In the genomic region with DNA sequence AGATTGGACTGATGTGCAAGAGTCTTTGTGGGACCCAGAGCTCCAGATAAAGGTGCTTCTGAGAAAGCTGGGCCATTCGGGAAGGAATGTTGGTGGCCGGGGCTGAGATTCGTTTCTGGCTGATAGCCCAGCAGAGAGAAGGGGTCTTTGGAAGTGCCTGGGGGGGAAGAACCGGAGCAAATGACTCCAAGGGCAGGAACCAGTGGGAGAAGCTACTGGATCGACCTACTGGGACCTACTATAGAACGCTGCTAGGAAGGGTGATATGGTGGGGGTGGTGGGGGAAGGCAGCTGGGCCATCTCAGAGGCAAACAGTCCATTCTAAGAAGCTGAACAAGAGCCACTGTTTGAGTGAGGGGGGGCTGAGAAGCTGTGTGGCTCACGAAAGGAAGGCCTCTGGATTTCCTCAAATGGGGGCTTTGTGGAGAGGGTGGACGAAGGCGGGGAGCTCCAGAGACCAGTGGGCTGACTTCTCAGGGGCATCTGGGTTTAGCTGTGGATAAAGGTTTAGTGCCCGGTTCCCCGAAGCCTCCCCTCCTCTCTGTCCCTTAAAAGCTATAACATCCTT, we compare ENCODE assay signal across 16 mouse cellular contexts. TPM values are rescaled to one million over a fixed set of nuclear protein-coding genes. Genes with fewer than 3 reads are reported as not detected.
DNase-seq lines count a peak whose midpoint lies in the region; ATAC-seq and TF ChIP-seq lines count a peak whose summit lies in the region.
"Had no signal": no experiment of that assay in that cellular context is flagged by ENCODE, and none has a peak within 500 bp of the region (broad histone marks: within the 10 kb centered on the region; RNA-seq: fewer than 3 reads in every experiment).

No protein-coding gene starts in this region.

- peaks cover 5% of the 10 kb centered on the region; the same call in 1 of the 2 replicates for H3K4me1 ChIP-seq in forebrain, postnatal 0 days (ENCODE audit: insufficient read depth)
- H3K4me1 ChIP-seq in limb, embryonic 10.5 days: peaks cover 27% of the 10 kb centered on the region
- H3K4me1 ChIP-seq in olfactory bulb, adult 2 months (ENCODE audit: control insufficient read depth, insufficient read depth, low read length): peaks cover 26% of the 10 kb centered on the region

- no peaks in the 10 kb centered on the region for H3K9me3 ChIP-seq in forebrain, postnatal 0 days (ENCODE audit: low read length)
- no peaks in the 10 kb centered on the region for H3K9me3 ChIP-seq in limb, embryonic 10.5 days (replicated peaks)
- H3K9me3 ChIP-seq: limb, embryonic 12.5 days; liver, embryonic 15.5 days had no signal

- H3K36me3 ChIP-seq in forebrain, postnatal 0 days (ENCODE audit: insufficient read depth): peaks cover 22% of the 10 kb centered on the region
- peaks cover 25% of the 10 kb centered on the region for H3K36me3 ChIP-seq in limb, embryonic 10.5 days

- H3K9ac ChIP-seq in forebrain, postnatal 0 days: no peak overlapping the region
- H3K9ac ChIP-seq: limb, embryonic 12.5 days; liver, embryonic 15.5 days had no signal

- no peaks in the 10 kb centered on the region for H3K27me3 ChIP-seq in forebrain, postnatal 0 days (ENCODE audit: insufficient read depth, low read length)
- 0 out of 2 replicates have a peak, but pooled peaks cover 3% of the 10 kb centered on the region for H3K27me3 ChIP-seq in limb, embryonic 10.5 days (ENCODE audit: low read depth, poor library complexity, severe bottlenecking)
- H3K27me3 ChIP-seq: limb, embryonic 12.5 days had no signal

- peak overlapping the region; percentile 24 for H3K27ac ChIP-seq in left cerebral cortex, adult 2 months
- H3K27ac ChIP-seq in forebrain, postnatal 0 days (ENCODE audit: low read depth, low read length): peak overlapping the region; percentile 60
- peak overlapping the region; percentile 42 for H3K27ac ChIP-seq in limb, embryonic 10.5 days
- H3K27ac ChIP-seq in olfactory bulb, adult 2 months (ENCODE audit: insufficient read depth, low read depth, low read length): peak overlapping the region; percentile 56
- H3K27ac ChIP-seq: liver, embryonic 15.5 days had no signal

- H3K4me3 ChIP-seq in left cerebral cortex, adult 2 months: no peak overlapping the region
- no peak overlapping the region for H3K4me3 ChIP-seq in forebrain, postnatal 0 days (ENCODE audit: low read depth, low read length)
- H3K4me3 ChIP-seq in limb, embryonic 10.5 days: no peak overlapping the region
- H3K4me3 ChIP-seq in olfactory bulb, adult 2 months (ENCODE audit: insufficient read depth, low read depth, low read length): no peak overlapping the region
- H3K4me3 ChIP-seq: limb, embryonic 12.5 days; liver, embryonic 15.5 days had no signal

- DNase-seq in left cerebral cortex, adult 2 months (ENCODE audit: extremely low spot score in 1 of 2, low spot score in 2 of 2): no peak
- DNase-seq in left cerebral cortex, postnatal 36 days (ENCODE audit: low spot score in 2 of 2): no peak
- DNase-seq in forebrain, postnatal 0 days: peak; percentile 45
- no peak for DNase-seq in limb, embryonic 10.5 days (ENCODE audit: low spot score)
- DNase-seq in cerebellum, adult 9-11 months: no peak
- no peak for DNase-seq in embryo, embryonic 11 days
- DNase-seq: cerebellum, adult 9-10 months; heart, adult 18-20 months; kidney, postnatal 14 days; lung, postnatal 36 days had no signal

- 51% methylated on average over 11 of the region's 11 CpGs for WGBS in forebrain, postnatal 0 days
- 90% methylated on average over 11 of the region's 11 CpGs for WGBS in limb, embryonic 10.5 days
- WGBS in olfactory bulb, adult 2 months: 55% methylated on average over 11 of the region's 11 CpGs

- intact Hi-C loops in left cerebral cortex, adult 2 months (cut with DNase I): no loop called here
- intact Hi-C loops in left cerebral cortex, postnatal 36 days (cut with DNase I): no loop called here

- no peak overlapping the region for H3K4me2 ChIP-seq in forebrain, postnatal 0 days (ENCODE audit: low read depth)
- H3K4me2 ChIP-seq: limb, embryonic 12.5 days; liver, embryonic 15.5 days had no signal

- peak; percentile 11; the same call in 1 of the 2 replicates for ATAC-seq in forebrain, postnatal 0 days
- ATAC-seq: CD4-positive, CD25-positive, alpha-beta regulatory T cell, adult 4 months; intestine, postnatal 0 days had no signal

- TF ChIP-seq POLR2A in olfactory bulb, adult 2 months (IDR thresholded peaks at IDR 0.05; ENCODE audit: insufficient read depth, low read depth, low read length): no peak

- TF ChIP-seq CTCF in left cerebral cortex, adult 2 months (IDR thresholded peaks at IDR 0.05): no peak
- TF ChIP-seq CTCF in forebrain, postnatal 0 days (IDR thresholded peaks at IDR 0.05; ENCODE audit: low read depth): no peak
- TF ChIP-seq CTCF in olfactory bulb, adult 2 months (IDR thresholded peaks at IDR 0.05; ENCODE audit: insufficient read depth, low read depth, low read length): no peak

RNA-seq across cellular contexts. Expression of gene Gpr37l1, which starts 7.8 kb away (rescaled TPM):
- total RNA-seq in left cerebral cortex, adult 2 months (2021): 100 to 1,000 TPM; 168 to 183 TPM
- 100 to 1,000 TPM; 173 to 208 TPM for total RNA-seq in left cerebral cortex, postnatal 36 days (2021)
- 5.9 and 11.2 TPM in 2 replicates for total RNA-seq in forebrain, postnatal 0 days (2014; rRNA removed)
- 5.3 and 7.6 TPM in 2 replicates for polyA plus RNA-seq in forebrain, postnatal 0 days (2015; fragmentation: Nextera tagmentation; extraction: Ambion mirVana)
- polyA plus RNA-seq in limb, embryonic 10.5 days (2016; fragmentation: Nextera tagmentation; extraction: Ambion mirVana): not detected in 2 replicates
- not detected in 2 replicates for polyA plus RNA-seq in olfactory bulb, adult 2 months (2012; ENCODE audit: insufficient read depth, insufficient read length, low replicate concordance, missing spikeins)
- polyA plus RNA-seq: CD4-positive, CD25-positive, alpha-beta regulatory T cell, adult 4 months; heart, postnatal 0 days; limb, embryonic 12.5 days; liver, embryonic 15.5 days had no signal

RNA-seq across cellular contexts. Expression of gene Arl8a, which starts 13.0 kb away (rescaled TPM):
- total RNA-seq in left cerebral cortex, adult 2 months (2021): 100 to 1,000 TPM; 262 to 263 TPM
- total RNA-seq in left cerebral cortex, postnatal 36 days (2021): 100 to 1,000 TPM; 252 to 292 TPM
- total RNA-seq in forebrain, postnatal 0 days (2014; rRNA removed): 315 and 344 TPM in 2 replicates
- 428 and 457 TPM in 2 replicates for polyA plus RNA-seq in forebrain, postnatal 0 days (2015; fragmentation: Nextera tagmentation; extraction: Ambion mirVana)
- 32.7 and 42.2 TPM in 2 replicates for polyA plus RNA-seq in limb, embryonic 10.5 days (2016; fragmentation: Nextera tagmentation; extraction: Ambion mirVana)
- 415 TPM in 1 of 2 replicates, not detected in the other for polyA plus RNA-seq in olfactory bulb, adult 2 months (2012; ENCODE audit: insufficient read depth, insufficient read length, low replicate concordance, missing spikeins)

RNA-seq across cellular contexts. Expression of gene Ptpn7, which starts 27.1 kb away (rescaled TPM):
- under 1 TPM; 0.09 to 0.37 TPM for total RNA-seq in left cerebral cortex, adult 2 months (2021)
- total RNA-seq in left cerebral cortex, postnatal 36 days (2021): under 1 TPM; 0.35 to 0.59 TPM
- 0.10 and 0.31 TPM in 2 replicates for total RNA-seq in forebrain, postnatal 0 days (2014; rRNA removed)
- 0.12 and 0.15 TPM in 2 replicates for polyA plus RNA-seq in forebrain, postnatal 0 days (2015; fragmentation: Nextera tagmentation; extraction: Ambion mirVana)
- polyA plus RNA-seq in limb, embryonic 10.5 days (2016; fragmentation: Nextera tagmentation; extraction: Ambion mirVana): 1.4 and 1.9 TPM in 2 replicates
- polyA plus RNA-seq in olfactory bulb, adult 2 months (2012; ENCODE audit: insufficient read depth, insufficient read length, low replicate concordance, missing spikeins): not detected in 2 replicates

RNA-seq across cellular contexts. Expression of gene Lgr6, which starts 54.6 kb away (rescaled TPM):
- total RNA-seq in left cerebral cortex, adult 2 months (2021): 1 to 10 TPM; 1.6 to 1.9 TPM
- 1 to 10 TPM; 1.6 to 1.7 TPM for total RNA-seq in left cerebral cortex, postnatal 36 days (2021)
- 1.8 and 2.8 TPM in 2 replicates for total RNA-seq in forebrain, postnatal 0 days (2014; rRNA removed)
- polyA plus RNA-seq in forebrain, postnatal 0 days (2015; fragmentation: Nextera tagmentation; extraction: Ambion mirVana): 1.1 and 1.6 TPM in 2 replicates
- 0.56 and 0.75 TPM in 2 replicates for polyA plus RNA-seq in limb, embryonic 10.5 days (2016; fragmentation: Nextera tagmentation; extraction: Ambion mirVana)
- polyA plus RNA-seq in olfactory bulb, adult 2 months (2012; ENCODE audit: insufficient read depth, insufficient read length, low replicate concordance, missing spikeins): 68.5 TPM in 1 of 2 replicates, not detected in the other

Comparison
In these comparisons a context has a peak if more than half of its experiments do, and no peak if none do; other contexts are left out.
1. RNA of gene Gpr37l1, which starts 7.8 kb away (total RNA-seq): 173 to 208 TPM in left cerebral cortex, postnatal 36 days and 168 to 183 TPM in left cerebral cortex, adult 2 months; 5.9 to 11.2 TPM in forebrain, postnatal 0 days; every median in the first group is over 10 times any median in the second.
2. Peak in every context shown above with its lines, with median percentiles within 50 percentile points of each other: H3K27ac ChIP-seq.